Mouse (Mus musculus): Measurements from ENCODE around the gene Mroh2a.

DNA sequence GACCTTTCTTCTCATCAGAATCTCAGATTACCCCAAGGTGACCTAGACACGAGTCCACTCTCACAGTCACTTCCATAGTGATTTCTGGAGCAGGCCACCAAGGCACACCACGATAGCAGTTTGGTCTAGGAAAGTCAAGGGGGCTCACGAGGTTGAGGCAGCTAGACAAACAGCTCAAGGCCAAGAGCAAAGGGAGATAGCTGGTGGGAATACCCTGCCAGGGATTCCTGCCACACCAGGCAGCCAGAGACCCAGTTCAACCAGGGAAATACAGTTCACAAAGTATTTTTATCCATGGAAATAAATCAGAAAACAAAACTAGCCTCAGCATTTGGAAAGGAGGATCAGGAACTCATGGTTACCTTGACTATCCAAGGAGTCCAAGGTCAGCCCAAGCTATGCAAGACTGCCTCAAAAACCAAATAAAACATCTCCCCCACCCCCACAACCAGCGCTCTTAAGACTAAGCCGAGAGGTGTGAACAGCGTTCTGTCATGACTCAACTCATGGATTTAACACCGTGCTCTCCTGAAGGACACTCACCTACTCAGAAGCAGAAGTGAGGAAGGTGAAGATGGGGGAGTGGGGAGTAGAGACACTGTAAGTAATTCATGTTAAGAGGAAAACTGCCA is 37.6 kb downstream of the Mroh2a start:
- no peak for TF ChIP-seq CTCF (IDR thresholded peaks at IDR 0.05)
- TF ChIP-seq EP300 (IDR thresholded peaks at IDR 0.05; ENCODE audit: insufficient read depth, low read depth, low read length) = no peak
- TF ChIP-seq POLR2A (IDR thresholded peaks at IDR 0.05; ENCODE audit: insufficient read depth, low read depth, low read length) = no peak

Measured in heart, adult 2 months (tissue).